Mouse (Mus musculus) ES-E14 (cell line): Measurements from ENCODE around the gene Iffo2.

Experiments used
- CHD2 ChIP-seq: IDR thresholded peaks from 2 replicates; pipeline ENCODE4 v1.6.1; 2014; ENCODE audit warnings: mild to moderate bottlenecking, low read depth, low read length, inconsistent platforms
- ZNF384 ChIP-seq: IDR thresholded peaks from 2 replicates; pipeline ENCODE4 v1.6.1; 2012; ENCODE audit warnings: low read depth, low read length, inconsistent platforms

GRCm38 (mm10) chr4:139549448-139549847 lies 19.1 kb downstream of the Iffo2 start:
- TF ChIP-seq ZNF384 (no peak), CHD2 (no peak)
